Mouse (Mus musculus) lung, postnatal 10 days (tissue): ENCODE data around the gene Ppil2.

Source experiments
- DNase-seq: peaks from one replicate; pipeline ENCODE4 v3.0.0; 2021

Gene Ppil2

GRCm38 (mm10) chr16:17110771-17111743 is at the start of gene Ppil2:
Gene Ppil2 (minus strand): TSS chr16:17111257.
- peak; percentile 77 for DNase-seq

GRCm38 (mm10) chr16:17154346-17154745 is 43.3 kb upstream of the Ppil2 start:
- DNase-seq, result no peak

- DNase-seq, result no peak
These were observed 40.8 kb upstream of the Ppil2 start for GRCm38 (mm10) chr16:17151874-17152273.

GRCm38 (mm10) chr16:17150520-17151258 is 39.6 kb upstream of the Ppil2 start:
- DNase-seq, result no peak

GRCm38 (mm10) chr16:17148084-17148483 is 37.0 kb upstream of the Ppil2 start:
- peak; percentile 53 for DNase-seq

- peak; percentile 10 for DNase-seq
These were observed 36.4 kb upstream of the Ppil2 start for GRCm38 (mm10) chr16:17147391-17147929.

GRCm38 (mm10) chr16:17146772-17147235 is 35.7 kb upstream of the Ppil2 start, which contains the start of gene Ccdc116:
Gene Ccdc116 (minus strand): TSS chr16:17147229.
- DNase-seq, result peak; percentile 91

GRCm38 (mm10) chr16:17144339-17144738 is 33.3 kb upstream of the Ppil2 start, which contains the start of gene Ydjc:
Gene Ydjc (plus strand): TSS chr16:17144621.
- DNase-seq, result no peak

- DNase-seq, result no peak
These were observed 26.3 kb upstream of the Ppil2 start for GRCm38 (mm10) chr16:17137355-17137754.

GRCm38 (mm10) chr16:17132906-17133200 is 21.8 kb upstream of the Ppil2 start:
- no peak for DNase-seq

GRCm38 (mm10) chr16:17132089-17132905 is 21.2 kb upstream of the Ppil2 start, which contains the start of gene Sdf2l1:
Gene Sdf2l1 (minus strand): TSS chr16:17132383.
- DNase-seq, result peak; percentile 99

GRCm38 (mm10) chr16:17131191-17132088 is 20.4 kb upstream of the Ppil2 start:
- no peak for DNase-seq

- DNase-seq, result peak; percentile 77
These were observed 16.2 kb upstream of the Ppil2 start for GRCm38 (mm10) chr16:17127292-17127691.

GRCm38 (mm10) chr16:17124871-17125520 is 13.9 kb upstream of the Ppil2 start, which contains the start of gene 2610318N02Rik:
Gene 2610318N02Rik (minus strand): TSS chr16:17125167.
- DNase-seq, result peak; percentile 82

GRCm38 (mm10) chr16:17124119-17124870 is 13.2 kb upstream of the Ppil2 start:
- DNase-seq, result no peak

- DNase-seq, result no peak
These were observed 10.5 kb upstream of the Ppil2 start for GRCm38 (mm10) chr16:17121569-17121968.

GRCm38 (mm10) chr16:17117309-17117799 is 6.3 kb upstream of the Ppil2 start:
- no peak for DNase-seq

- DNase-seq, result peak; percentile 40
These were observed 6.5 kb downstream of the Ppil2 start for GRCm38 (mm10) chr16:17104600-17104999.

GRCm38 (mm10) chr16:17102630-17103220 is 8.3 kb downstream of the Ppil2 start:
- DNase-seq, result peak; percentile 55
